Mouse (Mus musculus): Measurements from ENCODE around the gene Atl2.

The Atl2 gene

GRCm38 (mm10) chr17:79895911-79896423 lies at the start of gene Atl2:
Atl2 (minus strand) TSS chr17:79896123.
- DNase-seq = peak; percentile 98 to 99

GRCm38 (mm10) chr17:79944851-79945250 lies 48.9 kb upstream of the Atl2 start:
- DNase-seq = no peak

- no peak for DNase-seq
Observed at GRCm38 (mm10) chr17:79942418-79942817, 46.5 kb upstream of the Atl2 start.

GRCm38 (mm10) chr17:79939133-79939532 lies 43.2 kb upstream of the Atl2 start:
- no peak for DNase-seq

- no peak for DNase-seq
Observed at GRCm38 (mm10) chr17:79937921-79938601, 42.1 kb upstream of the Atl2 start.

GRCm38 (mm10) chr17:79934370-79934769 lies 38.4 kb upstream of the Atl2 start:
- DNase-seq = no peak

GRCm38 (mm10) chr17:79932676-79933278 lies 36.9 kb upstream of the Atl2 start:
- DNase-seq = no peak

- DNase-seq = no peak
Observed at GRCm38 (mm10) chr17:79927110-79927509, 31.2 kb upstream of the Atl2 start.

GRCm38 (mm10) chr17:79926486-79926885 lies 30.6 kb upstream of the Atl2 start:
- no peak for DNase-seq

GRCm38 (mm10) chr17:79925865-79926421 lies 30.0 kb upstream of the Atl2 start:
- no peak for DNase-seq

GRCm38 (mm10) chr17:79920355-79920754 lies 24.4 kb upstream of the Atl2 start:
- no peak for DNase-seq

GRCm38 (mm10) chr17:79919566-79920350 lies 23.8 kb upstream of the Atl2 start:
- DNase-seq = no peak

GRCm38 (mm10) chr17:79918484-79919004 lies 22.6 kb upstream of the Atl2 start:
- DNase-seq = peak in 1 of 2 experiments; percentile 45

GRCm38 (mm10) chr17:79916996-79917395 lies 21.1 kb upstream of the Atl2 start:
- peak; percentile 50 to 54 for DNase-seq

GRCm38 (mm10) chr17:79912174-79912573 lies 16.3 kb upstream of the Atl2 start:
- DNase-seq = no peak

GRCm38 (mm10) chr17:79911718-79912117 lies 15.8 kb upstream of the Atl2 start:
- DNase-seq = no peak

GRCm38 (mm10) chr17:79909571-79909970 lies 13.6 kb upstream of the Atl2 start:
- DNase-seq = no peak

- no peak for DNase-seq
Observed at GRCm38 (mm10) chr17:79907698-79908097, 11.8 kb upstream of the Atl2 start.

GRCm38 (mm10) chr17:79906791-79907494 lies 11.0 kb upstream of the Atl2 start:
- DNase-seq = no peak

- no peak for DNase-seq
Observed at GRCm38 (mm10) chr17:79904593-79904992, 8.7 kb upstream of the Atl2 start.

- no peak for DNase-seq
Observed at GRCm38 (mm10) chr17:79901207-79901606, 5.3 kb upstream of the Atl2 start.

- DNase-seq = no peak
Observed at GRCm38 (mm10) chr17:79898156-79898746, 2.3 kb upstream of the Atl2 start.
